Mouse (Mus musculus) brain, embryonic 14.5 days (tissue): Measurements from ENCODE around the gene Ank2.

Experiments used
- CTCF ChIP-seq: fragments of 200-500 bp; IDR thresholded peaks from 2 replicates; pipeline ENCODE4 v1.5.1; 2012; ENCODE audit warnings: inconsistent platforms, mild to moderate bottlenecking, moderate library complexity, borderline replicate concordance; ENCODE audit not compliant: insufficient read depth, insufficient read length; ENCODE audit errors: extremely low read depth
- POLR2A ChIP-seq: fragments of 200-500 bp; IDR thresholded peaks from 2 replicates; pipeline ENCODE4 v1.6.1; 2012; ENCODE audit warnings: mild to moderate bottlenecking, inconsistent platforms, borderline replicate concordance; ENCODE audit not compliant: poor library complexity, insufficient read depth, insufficient read length, severe bottlenecking; ENCODE audit errors: extremely low read depth

GRCm38 (mm10) chr3:126996721-126997120 lies 502.4 kb downstream of the Ank2 start:
- no peak for TF ChIP-seq CTCF
- TF ChIP-seq POLR2A: no peak
